8 mouse cellular contexts compared by ENCODE assay signal in the genomic region with DNA sequence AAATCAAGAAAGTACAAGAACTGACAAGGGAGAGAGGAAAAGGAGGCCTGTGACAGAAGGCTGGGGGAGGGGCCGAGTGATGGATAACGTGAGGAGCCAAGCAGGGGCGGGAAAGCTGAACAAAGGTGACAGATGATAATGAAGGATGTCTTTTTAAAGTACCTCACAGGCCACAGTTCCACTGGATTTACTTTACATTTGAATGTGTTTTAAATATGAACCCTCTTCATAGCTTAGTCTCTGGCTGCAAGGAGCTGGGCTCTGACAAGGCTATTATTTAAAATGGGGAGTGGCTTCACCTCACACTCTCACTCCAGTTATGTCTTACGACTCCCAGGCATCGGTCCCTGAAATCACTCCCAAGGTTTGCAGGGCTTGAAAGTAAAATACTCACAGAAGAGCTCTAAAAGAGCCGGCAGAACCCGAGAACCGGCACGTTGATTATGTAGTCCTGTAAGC.
DNase-seq lines count a peak whose midpoint lies in the region; ATAC-seq lines count a peak whose summit lies in the region.

No protein-coding gene starts in this region.

- no peaks in the 10 kb centered on the region for H3K36me3 ChIP-seq in heart, embryonic 12.5 days
- H3K36me3 ChIP-seq in hindbrain, embryonic 12.5 days = no peaks in the 10 kb centered on the region
- H3K36me3 ChIP-seq in midbrain, embryonic 16.5 days (ENCODE audit: control insufficient read depth, insufficient read depth, low read length) = no peaks in the 10 kb centered on the region

- intact Hi-C loops in heart, postnatal 14 days (cut with DNase I) = loop anchor here (5.0 to 10.0 kb wide), 3 partner anchors 719 to 939 kb away; no protein-coding TSS in a partner anchor
- intact Hi-C loops in left cerebral cortex, postnatal 36 days (cut with DNase I) = loop anchor here (5.0 to 10.0 kb wide), 3 partner anchors 109 to 859 kb away; no protein-coding TSS in a partner anchor

- H3K4me2 ChIP-seq in heart, embryonic 12.5 days = peak overlapping the region; percentile 93
- H3K4me2 ChIP-seq in hindbrain, embryonic 12.5 days (replicated peaks) = peak overlapping the region; percentile 64
- H3K4me2 ChIP-seq in midbrain, embryonic 16.5 days (ENCODE audit: low read length) = peak overlapping the region; percentile 65

- no peak for DNase-seq in heart, postnatal 14 days
- DNase-seq in cerebellum, postnatal 10 days = peak; percentile 92 to 94
- no peak for DNase-seq in MN1 (ENCODE audit: low spot score)
- DNase-seq in left cerebral cortex, postnatal 36 days (ENCODE audit: low spot score in 2 of 2) = no peak

- ATAC-seq in heart, embryonic 12.5 days (ENCODE audit: insufficient number of reproducible peaks, low FRiP score) = no peak
- peak; percentile 62 for ATAC-seq in hindbrain, embryonic 12.5 days (ENCODE audit: low FRiP score)
- ATAC-seq in midbrain, embryonic 16.5 days = peak; percentile 76
- ATAC-seq in inflammation-experienced regulatory T-cells, adult 6 months = no peak

- peaks cover 17% of the 10 kb centered on the region; the same call in 1 of the 2 replicates for H3K27me3 ChIP-seq in heart, embryonic 12.5 days (replicated peaks)
- H3K27me3 ChIP-seq in hindbrain, embryonic 12.5 days = peaks cover 12% of the 10 kb centered on the region; the same call in 1 of the 2 replicates
- H3K27me3 ChIP-seq in midbrain, embryonic 16.5 days (ENCODE audit: control insufficient read depth, insufficient read depth, low read depth, low read length) = no peaks in the 10 kb centered on the region; the same call in 1 of the 2 replicates

- peak overlapping the region; percentile 60; the same call in 1 of the 2 replicates for H3K9ac ChIP-seq in heart, embryonic 12.5 days
- H3K9ac ChIP-seq in hindbrain, embryonic 12.5 days = peak overlapping the region; percentile 57
- H3K9ac ChIP-seq in midbrain, embryonic 16.5 days (ENCODE audit: low read depth, low read length) = peak overlapping the region; percentile 49; the same call in 1 of the 2 replicates

- H3K27ac ChIP-seq in heart, embryonic 12.5 days (ENCODE audit: poor library complexity, severe bottlenecking) = no peak overlapping the region
- peak overlapping the region; percentile 76 for H3K27ac ChIP-seq in hindbrain, embryonic 12.5 days
- peak overlapping the region; percentile 54 for H3K27ac ChIP-seq in midbrain, embryonic 16.5 days (ENCODE audit: low read length)

- peaks cover 7% of the 10 kb centered on the region; the same call in 1 of the 2 replicates for H3K4me1 ChIP-seq in heart, embryonic 12.5 days (replicated peaks)
- H3K4me1 ChIP-seq in hindbrain, embryonic 12.5 days = peaks cover 17% of the 10 kb centered on the region
- peaks cover 15% of the 10 kb centered on the region for H3K4me1 ChIP-seq in midbrain, embryonic 16.5 days (ENCODE audit: control insufficient read depth, insufficient read depth, low read length)

- peak overlapping the region; percentile 44 for H3K4me3 ChIP-seq in heart, embryonic 12.5 days
- H3K4me3 ChIP-seq in hindbrain, embryonic 12.5 days = peak overlapping the region; percentile 33
- peak overlapping the region; percentile 39 for H3K4me3 ChIP-seq in midbrain, embryonic 16.5 days (ENCODE audit: low read depth, low read length)

- whole genome bisulfite sequencing in heart, embryonic 12.5 days = 2% methylated on average over 9 of the region's 9 CpGs
- WGBS in hindbrain, embryonic 12.5 days = 1% methylated on average over 9 of the region's 9 CpGs
- under 1% methylated on average over 9 of the region's 9 CpGs for WGBS in midbrain, embryonic 16.5 days

- H3K9me3 ChIP-seq in heart, embryonic 12.5 days (replicated peaks) = no peaks in the 10 kb centered on the region
- H3K9me3 ChIP-seq in hindbrain, embryonic 12.5 days (replicated peaks) = no peaks in the 10 kb centered on the region
- H3K9me3 ChIP-seq in midbrain, embryonic 16.5 days (replicated peaks; ENCODE audit: control insufficient read depth, low read length, poor library complexity, severe bottlenecking) = no peaks in the 10 kb centered on the region

Comparison
In these comparisons a context has a peak if more than half of its experiments do, and no peak if none do; other contexts are left out.
1. ATAC-seq: peak in hindbrain, embryonic 12.5 days (single experiment) and midbrain, embryonic 16.5 days (single experiment); none in heart, embryonic 12.5 days (single experiment) and inflammation-experienced regulatory T-cells, adult 6 months (single experiment).
2. DNase-seq: peak in cerebellum, postnatal 10 days (2 of 2); none in heart, postnatal 14 days (0 of 2), MN1 (single experiment) and left cerebral cortex, postnatal 36 days (0 of 2).
3. Peak in every context shown above with its lines, with median percentiles within 50 percentile points of each other: H3K4me2 ChIP-seq, H3K4me3 ChIP-seq and H3K9ac ChIP-seq.